Mouse (Mus musculus): ENCODE data around the gene Ifi47.

DNA sequence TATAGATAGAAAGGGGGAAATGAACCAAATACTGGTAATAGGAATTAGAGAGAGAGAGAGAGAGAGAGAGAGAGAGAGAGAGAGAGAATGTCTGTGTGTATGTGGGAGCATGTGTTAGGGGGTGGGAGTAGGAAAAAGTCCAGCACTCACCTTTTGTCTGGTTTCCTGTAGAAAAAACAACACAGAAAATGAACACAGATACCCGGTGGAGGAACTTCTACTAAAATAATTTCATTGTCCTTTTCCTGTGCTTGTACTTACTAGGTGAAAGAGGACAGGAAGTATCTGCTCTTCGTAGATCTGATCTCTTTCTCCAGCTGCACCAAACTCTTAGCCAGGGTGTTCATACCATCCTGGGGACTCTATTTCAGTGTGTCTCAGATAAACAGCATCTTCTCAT lies 37.8 kb downstream of the Ifi47 start:
- TF ChIP-seq CTCF (IDR thresholded peaks at IDR 0.05; ENCODE audit: insufficient read depth, low read depth, low read length), result no peak
- TF ChIP-seq POLR2A (IDR thresholded peaks at IDR 0.05; ENCODE audit: insufficient read depth, low read depth, low read length), result no peak

All from olfactory bulb, adult 2 months (tissue).